Mouse (Mus musculus) stomach, embryonic 14.5 days (tissue): Measurements from ENCODE around the gene Sbk3. TPM values are rescaled to one million over a fixed set of nuclear protein-coding genes. Genes with fewer than 3 reads are reported as not detected.
A peak's percentile ranks its signal among the peaks of the same experiment; 100 is the strongest.
"Not testable (repeated sequence)": the region's sequence is repeated elsewhere in the genome, so short reads cannot be mapped to it uniquely, and the experiment has no call there.

Experiments used
- ATAC-seq: fragments of 200-750 bp; cut with Nextera tagmentation; 2 replicates; pipeline ENCODE4 v1.8.0; 2017; ENCODE audit warnings: low read depth, moderate TSS enrichment; ENCODE audit not compliant: insufficient number of reproducible peaks, insufficient read depth, low FRiP score
- H3K27ac ChIP-seq: fragments of 300-500 bp; sonication (generic); 2 replicates; pipeline ENCODE4 v1.5.1; 2014; ENCODE audit warnings: mild to moderate bottlenecking, low read length, moderate library complexity, mixed read lengths
- H3K27me3 ChIP-seq: fragments of 300-500 bp; sonication (generic); 2 replicates; pipeline ENCODE4 v1.6.1; 2014; ENCODE audit warnings: low read length, control low read depth, mixed read lengths; ENCODE audit not compliant: control insufficient read depth, insufficient read depth
- H3K36me3 ChIP-seq: fragments of 300-500 bp; sonication (generic); 2 replicates; pipeline ENCODE4 v1.6.1; 2014; ENCODE audit warnings: mild to moderate bottlenecking, control low read depth, low read length, moderate library complexity, mixed read lengths; ENCODE audit not compliant: control insufficient read depth, insufficient read depth
- H3K4me1 ChIP-seq: fragments of 300-500 bp; sonication (generic); 2 replicates; pipeline ENCODE4 v1.6.1; 2014; ENCODE audit warnings: low read length, control low read depth, mixed read lengths; ENCODE audit not compliant: control insufficient read depth, insufficient read depth
- H3K4me2 ChIP-seq: fragments of 300-500 bp; sonication (generic); replicated peaks from 2 replicates; pipeline ENCODE4 v1.6.1; 2014; ENCODE audit warnings: low read depth, low read length, control low read depth
- H3K4me3 ChIP-seq: fragments of 300-500 bp; sonication (generic); 2 replicates; pipeline ENCODE4 v1.5.1; 2014; ENCODE audit warnings: low read depth, low read length, control low read depth
- H3K9ac ChIP-seq: fragments of 300-500 bp; sonication (generic); replicated peaks from 2 replicates; pipeline ENCODE4 v1.6.1; 2014; ENCODE audit warnings: low read depth, mild to moderate bottlenecking, control low read depth, low read length, moderate library complexity, mixed read lengths
- H3K9me3 ChIP-seq: fragments of 300-500 bp; sonication (generic); 2 replicates; pipeline ENCODE4 v1.6.1; 2016; ENCODE audit warnings: low read depth, low read length, control low read depth; ENCODE audit not compliant: control insufficient read depth
- WGBS: fragments of 180-500 bp; shearing (Covaris S2); extraction: QIAGEN DNeasy Blood & Tissue Kit; methylation state at CpG from one replicate; pipeline ENCODE4 v1.1.7; 2014; 5-methylcytosine and 5-hydroxymethylcytosine counted together
- polyA plus RNA-seq: library from polyadenylated mRNA; unstranded; fragments of >200 nt; fragmentation: Nextera tagmentation; extraction: Ambion mirVana; gene quantifications from 2 replicates; pipeline ENCODE4 v1.2.1, GENCODE M21; 2014

Gene Sbk3
- 0.07 TPM in 1 of 2 replicates, not detected in the other for polyA plus RNA-seq

GRCm38 (mm10) chr7:4971068-4971467, at the start of gene Sbk3:
Gene Sbk3 (minus strand): TSS chr7:4971168.
- Histone ChIP-seq H3K4me1 (no peaks in the 10 kb centered on the region), H3K27me3 (no peaks in the 10 kb centered on the region), H3K27ac (no peak within 1 kb of the TSS), H3K9ac (no peak within 1 kb of the TSS), H3K9me3 (no peaks in the 10 kb centered on the region), H3K4me3 (no peak within 1 kb of the TSS), H3K36me3 (no peaks in the 10 kb centered on the region), H3K4me2 (no peak within 1 kb of the TSS)
- ATAC-seq, result no peak
- 40% methylated on average over 6 of the region's 6 CpGs for WGBS

DNA sequence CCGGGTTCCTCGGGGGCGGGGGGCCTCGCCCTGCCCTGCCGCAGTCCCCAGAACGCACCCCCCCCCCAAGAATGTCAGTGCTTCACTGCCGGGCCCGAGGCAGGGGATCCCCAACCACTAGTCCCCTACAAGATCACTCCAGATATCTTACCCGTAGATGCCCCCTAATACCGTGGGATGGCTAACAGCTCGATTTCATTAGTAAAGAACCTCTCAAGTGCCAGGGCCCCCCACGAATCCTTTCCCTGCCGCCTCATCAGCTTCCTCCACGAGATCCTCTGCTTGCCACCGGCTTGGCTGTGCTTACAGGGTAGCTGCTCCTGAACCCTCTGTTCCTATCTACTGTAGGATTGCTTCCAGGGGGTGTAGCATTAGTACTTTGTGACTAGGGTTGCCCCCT, 49.7 kb upstream of the Sbk3 start:
- peak; percentile 11; the same call in 1 of the 2 replicates for ATAC-seq

DNA sequence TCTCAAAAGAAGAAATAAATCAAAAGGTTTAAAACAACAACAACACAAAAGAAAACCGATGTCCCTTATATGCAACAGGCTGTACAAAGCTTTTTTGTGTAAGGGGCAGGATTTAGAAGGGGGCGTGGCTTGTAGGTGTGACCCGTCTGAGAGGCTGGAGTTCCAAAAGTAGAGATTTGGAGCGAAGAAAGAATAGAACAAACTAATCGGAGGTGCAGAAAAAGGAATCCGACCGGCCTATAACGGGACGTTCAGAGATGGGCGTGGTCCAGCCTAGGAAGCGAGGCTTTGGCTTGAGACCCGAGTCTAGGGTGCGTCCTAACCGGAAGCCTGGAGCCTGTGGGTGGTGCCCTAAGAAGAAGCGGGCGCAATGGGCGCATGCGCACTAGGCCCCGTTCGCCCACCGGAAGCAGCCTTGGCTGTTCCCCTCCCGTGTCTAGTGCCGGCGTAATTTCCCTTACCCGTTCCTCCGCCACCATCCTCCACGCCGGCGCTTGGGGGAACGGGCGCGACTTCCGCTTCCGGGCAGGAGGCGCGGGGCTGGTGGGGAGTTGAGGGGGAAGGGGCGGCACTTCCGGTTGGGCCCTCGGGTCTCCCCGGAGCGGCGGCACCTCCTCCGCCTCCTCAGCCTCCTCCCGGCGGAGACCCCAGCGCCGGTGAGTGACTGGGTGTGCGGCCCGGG, 49.2 kb upstream of the Sbk3 start, which contains the start of the genes Zfp865 and Ccdc106:
Zfp865 (plus strand) TSS at position 377 of the 682 bp plus-strand sequence.
Ccdc106 (plus strand) TSS at position 554 of the 682 bp plus-strand sequence.
- peaks cover 9% of the 10 kb centered on the region; the same call in 1 of the 2 replicates for H3K4me1 ChIP-seq
- peak within 1 kb of the TSS; percentile 98 for H3K27ac ChIP-seq
- H3K4me3 ChIP-seq, result peak within 1 kb of the TSS; percentile 85
- no peaks in the 10 kb centered on the region for H3K27me3 ChIP-seq
- peak; percentile 93 for ATAC-seq
- H3K9me3 ChIP-seq, result no peaks in the 10 kb centered on the region
- WGBS, result under 1% methylated on average over 49 of the region's 49 CpGs
- peaks cover 29% of the 10 kb centered on the region for H3K36me3 ChIP-seq
- H3K9ac ChIP-seq, result peak within 1 kb of the TSS; percentile 84
- peak within 1 kb of the TSS; percentile 84 for H3K4me2 ChIP-seq

More for the DNA sequence above, 49.7 kb upstream of the Sbk3 start:
- Histone ChIP-seq H3K4me2 (peak overlapping the region; percentile 84), H3K36me3 (peaks cover 29% of the 10 kb centered on the region), H3K4me3 (peak overlapping the region; percentile 85), H3K27me3 (no peaks in the 10 kb centered on the region), H3K9ac (peak overlapping the region; percentile 84), H3K9me3 (no peaks in the 10 kb centered on the region), H3K4me1 (peaks cover 9% of the 10 kb centered on the region; the same call in 1 of the 2 replicates), H3K27ac (peak overlapping the region; percentile 98)
- WGBS, result under 1% methylated on average over 15 of the region's 15 CpGs

DNA sequence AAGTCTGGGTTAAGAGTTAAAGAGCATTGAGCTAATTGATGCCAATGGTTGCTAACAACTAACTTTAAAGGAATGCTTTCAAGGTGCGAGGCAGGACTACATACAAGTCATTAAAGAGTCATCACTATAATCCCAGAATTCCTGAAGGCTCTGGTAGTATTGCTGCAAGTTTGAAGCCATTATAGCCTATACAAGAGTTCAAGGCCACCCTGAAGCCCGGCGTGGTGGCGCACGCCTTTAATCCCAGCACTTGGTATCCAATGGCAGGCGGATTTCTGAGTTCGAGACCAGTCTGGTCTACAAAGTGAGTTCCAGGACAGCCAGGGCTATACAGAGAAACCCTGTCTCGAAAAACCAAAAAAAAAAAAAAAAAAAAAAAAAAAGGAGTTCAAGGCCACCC, 48.6 kb upstream of the Sbk3 start:
- WGBS, result 28% methylated on average over 8 of the region's 8 CpGs
- not testable (repeated sequence) for H3K27me3 ChIP-seq, H3K9me3 ChIP-seq

DNA sequence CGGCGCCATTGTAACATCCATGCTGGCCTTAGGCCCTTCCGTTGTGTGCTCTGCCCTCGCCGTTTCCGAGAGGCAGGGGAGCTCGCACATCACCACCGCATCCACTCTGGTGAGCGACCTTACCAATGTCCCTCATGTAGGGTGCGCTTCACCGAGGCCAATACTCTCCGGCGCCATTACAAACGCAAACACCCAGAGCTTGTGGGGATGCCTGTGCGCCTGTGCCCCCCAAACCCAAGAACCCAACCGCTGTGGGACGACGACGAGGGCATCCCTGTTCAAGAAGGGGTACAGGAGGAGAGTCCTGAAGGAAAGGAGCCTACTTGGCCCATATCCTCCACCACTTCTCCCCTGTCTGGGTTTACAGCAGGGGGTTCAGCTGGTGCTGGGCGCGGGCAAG, 47.0 kb upstream of the Sbk3 start:
- Histone ChIP-seq H3K4me3 (no peak overlapping the region), H3K36me3 (peaks cover 14% of the 10 kb centered on the region), H3K27me3 (no peaks in the 10 kb centered on the region), H3K4me2 (no peak overlapping the region), H3K9me3 (no peaks in the 10 kb centered on the region), H3K27ac (no peak overlapping the region), H3K9ac (no peak overlapping the region), H3K4me1 (peaks cover 14% of the 10 kb centered on the region)
- no peak for ATAC-seq
- WGBS, result 97% methylated on average over 21 of the region's 21 CpGs

More for the DNA sequence above, 48.6 kb upstream of the Sbk3 start:
- not testable (repeated sequence) for H3K9ac ChIP-seq, ATAC-seq, H3K4me1 ChIP-seq
- Histone ChIP-seq H3K27ac (peak overlapping the region; percentile 98), H3K4me2 (peak overlapping the region; percentile 47), H3K36me3 (peaks cover 26% of the 10 kb centered on the region), H3K4me3 (peak overlapping the region; percentile 85)

DNA sequence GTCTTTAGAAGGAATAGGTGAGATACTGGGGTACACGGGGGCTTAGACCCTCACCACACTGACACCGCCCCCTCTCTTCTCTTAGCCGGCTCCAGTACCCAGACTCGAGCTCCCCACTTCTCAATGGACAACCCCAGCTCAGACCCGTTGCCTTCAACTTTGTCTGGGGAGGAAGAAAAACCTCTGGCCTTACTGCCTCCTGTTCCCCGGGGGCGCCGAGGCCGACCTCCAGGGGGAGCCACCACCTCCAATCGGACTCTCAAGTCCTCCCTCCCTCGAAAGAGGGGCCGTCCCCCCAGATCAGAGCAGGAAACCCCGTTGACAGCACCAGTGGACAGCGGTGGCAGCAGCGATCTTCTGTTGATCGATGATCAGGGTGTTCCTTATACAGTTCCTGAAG, 46.4 kb upstream of the Sbk3 start:
- H3K27ac ChIP-seq, result no peak overlapping the region
- H3K4me1 ChIP-seq, result peaks cover 14% of the 10 kb centered on the region
- H3K4me3 ChIP-seq, result no peak overlapping the region
- H3K4me2 ChIP-seq, result no peak overlapping the region
- WGBS, result 95% methylated on average over 16 of the region's 16 CpGs
- no peak overlapping the region for H3K9ac ChIP-seq
- H3K36me3 ChIP-seq, result peaks cover 15% of the 10 kb centered on the region
- no peaks in the 10 kb centered on the region for H3K27me3 ChIP-seq
- no peak for ATAC-seq
- H3K9me3 ChIP-seq, result no peaks in the 10 kb centered on the region

DNA sequence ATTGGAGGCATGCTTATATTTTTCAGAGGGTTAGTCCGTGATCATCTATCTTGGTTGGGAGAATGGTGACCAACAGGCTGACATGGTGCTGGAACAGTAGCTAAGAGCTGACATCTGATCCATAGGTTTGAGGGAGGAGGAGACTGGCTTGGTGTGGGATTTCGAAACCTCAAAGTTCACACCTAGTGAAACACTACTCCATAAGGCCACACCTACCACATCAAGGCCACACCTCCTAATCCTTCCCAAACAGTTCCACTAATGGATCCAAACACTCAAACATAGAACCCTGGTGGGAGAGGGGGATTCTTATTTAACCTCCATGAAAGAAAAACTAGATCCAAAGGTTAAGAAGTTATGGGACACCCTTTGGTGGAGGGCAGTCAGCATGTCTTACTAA, 46.0 kb upstream of the Sbk3 start:
- Histone ChIP-seq H3K9me3 (no peaks in the 10 kb centered on the region), H3K4me3 (no peak overlapping the region), H3K4me2 (no peak overlapping the region), H3K4me1 (peaks cover 14% of the 10 kb centered on the region), H3K36me3 (peaks cover 14% of the 10 kb centered on the region), H3K9ac (no peak overlapping the region), H3K27ac (no peak overlapping the region), H3K27me3 (no peaks in the 10 kb centered on the region)
- no peak for ATAC-seq
- WGBS, result 98% methylated on average over 2 of the region's 2 CpGs

DNA sequence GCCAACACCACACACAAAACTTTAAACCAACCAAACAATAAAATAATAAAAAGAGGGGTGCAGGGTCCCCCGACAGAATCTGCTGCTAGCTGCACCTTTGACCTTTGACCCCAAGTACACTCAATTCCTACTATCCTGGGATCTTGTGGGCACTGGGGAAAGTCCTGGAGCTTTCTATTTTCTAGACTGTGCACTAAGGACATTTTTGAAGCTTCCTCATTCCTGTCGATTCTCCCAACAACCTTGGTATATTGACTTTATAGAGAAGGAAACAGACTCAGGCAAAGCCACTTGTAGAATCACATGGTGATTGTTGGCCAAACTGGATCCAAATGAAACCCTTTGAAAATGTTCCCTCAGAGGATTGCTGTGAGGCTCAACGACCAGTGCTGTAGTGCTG, 45.1 kb upstream of the Sbk3 start:
- H3K27me3 ChIP-seq, result no peaks in the 10 kb centered on the region
- H3K4me3 ChIP-seq, result peak overlapping the region; percentile 63
- peak overlapping the region; percentile 49 for H3K4me2 ChIP-seq
- peak overlapping the region; percentile 99 for H3K27ac ChIP-seq
- H3K4me1 ChIP-seq, result peaks cover 10% of the 10 kb centered on the region
- H3K36me3 ChIP-seq, result peaks cover 21% of the 10 kb centered on the region
- 59% methylated on average over 3 of the region's 3 CpGs for WGBS
- ATAC-seq, result no peak
- no peaks in the 10 kb centered on the region for H3K9me3 ChIP-seq
- peak overlapping the region; percentile 53 for H3K9ac ChIP-seq
